Mouse (Mus musculus): Measurements from ENCODE around the gene Opn4. TPM values are rescaled to one million over a fixed set of nuclear protein-coding genes. Genes with fewer than 3 reads are reported as not detected.

Opn4 gene
- polyA plus RNA-seq, 1 experiment from 2014 or later: not detected

DNA sequence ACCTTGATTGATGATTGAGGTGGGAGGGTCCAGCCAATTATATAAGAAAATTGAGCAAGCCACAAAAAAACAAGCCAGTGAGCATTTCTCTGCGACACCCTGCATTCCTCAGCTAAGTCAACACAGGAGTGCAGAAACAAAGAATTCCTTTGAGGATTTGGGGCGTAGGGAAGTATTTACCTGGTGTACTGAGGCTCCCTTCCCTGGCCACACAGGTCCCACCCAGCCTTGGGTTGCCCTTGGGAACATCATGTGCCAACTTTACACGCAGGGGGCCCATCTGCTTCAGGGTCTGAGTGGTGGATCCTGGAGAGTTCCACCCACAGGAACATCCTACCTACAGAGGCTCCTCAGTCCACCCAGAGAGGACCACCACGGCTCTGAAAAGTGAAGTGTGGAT, 15.7 kb upstream of the Opn4 start:
- H3K27ac ChIP-seq (replicated peaks): no peak overlapping the region
- WGBS: 55% methylated on average over 4 of the region's 4 CpGs
- no peaks in the 10 kb centered on the region for H3K36me3 ChIP-seq
- peaks cover 21% of the 10 kb centered on the region for H3K27me3 ChIP-seq
- H3K9me3 ChIP-seq: no peaks in the 10 kb centered on the region
- H3K4me1 ChIP-seq: no peaks in the 10 kb centered on the region
- H3K4me2 ChIP-seq (replicated peaks): no peak overlapping the region
- H3K4me3 ChIP-seq: no peak overlapping the region
- H3K9ac ChIP-seq (replicated peaks): no peak overlapping the region
- no peak for ATAC-seq (replicated peaks)

DNA sequence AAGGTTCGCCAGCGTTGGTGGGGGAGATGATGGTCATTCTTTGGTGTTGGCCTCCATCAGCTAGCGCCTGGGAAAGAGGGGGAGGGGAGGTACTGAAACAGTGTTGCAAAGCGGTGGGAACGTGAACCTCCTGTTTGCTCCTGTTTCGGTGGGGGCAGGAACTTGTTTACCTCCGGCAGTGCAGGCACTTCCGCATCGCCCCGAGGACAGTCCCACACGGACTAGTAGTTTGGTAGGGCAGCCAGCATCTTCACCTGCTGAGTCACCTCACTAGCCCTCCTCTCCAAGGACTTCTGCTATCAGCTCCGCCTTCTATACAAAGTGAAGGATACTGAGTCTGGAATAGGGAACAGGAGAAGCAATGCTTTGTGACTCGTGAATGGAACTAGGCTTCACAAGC, 15.1 kb upstream of the Opn4 start:
- Histone ChIP-seq H3K36me3 (no peaks in the 10 kb centered on the region), H3K9ac (replicated peaks) (no peak overlapping the region), H3K4me1 (no peaks in the 10 kb centered on the region), H3K4me2 (replicated peaks) (peak overlapping the region; percentile 33), H3K4me3 (peak overlapping the region; percentile 9; the same call in 1 of the 2 replicates), H3K9me3 (no peaks in the 10 kb centered on the region), H3K27ac (replicated peaks) (no peak overlapping the region), H3K27me3 (peaks cover 21% of the 10 kb centered on the region)
- ATAC-seq (replicated peaks): no peak
- 3% methylated on average over 13 of the region's 13 CpGs for WGBS

GRCm38 (mm10) chr14:34614551-34614950, 14.6 kb upstream of the Opn4 start:
- no peak for ATAC-seq (replicated peaks)
- 10% methylated on average over 15 of the region's 15 CpGs for WGBS

DNA sequence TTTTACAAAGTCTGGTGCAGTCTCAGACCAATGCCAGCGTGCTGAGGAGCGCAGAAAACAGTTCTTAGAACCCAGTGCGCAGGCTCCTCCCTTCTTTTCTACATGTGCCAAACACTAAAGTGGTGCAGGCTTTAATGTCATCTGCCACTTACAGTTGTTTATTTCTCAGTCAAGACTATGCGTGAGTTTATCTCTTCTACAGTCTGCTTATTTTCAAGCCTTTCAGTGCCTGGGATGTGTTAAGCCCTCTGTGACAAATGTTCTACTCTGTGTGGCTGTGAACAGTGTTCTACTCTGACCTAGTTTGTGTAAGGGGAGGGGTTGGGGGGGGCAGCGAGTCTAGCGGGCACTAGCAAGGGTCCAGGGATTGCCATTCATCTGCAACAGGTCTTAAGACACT, 13.6 kb upstream of the Opn4 start:
- Histone ChIP-seq H3K4me2 (replicated peaks) (no peak overlapping the region), H3K27ac (replicated peaks) (no peak overlapping the region), H3K9me3 (no peaks in the 10 kb centered on the region), H3K9ac (replicated peaks) (no peak overlapping the region), H3K4me3 (no peak overlapping the region), H3K27me3 (peaks cover 21% of the 10 kb centered on the region), H3K4me1 (no peaks in the 10 kb centered on the region), H3K36me3 (no peaks in the 10 kb centered on the region)
- WGBS: 60% methylated on average over 6 of the region's 6 CpGs
- no peak for ATAC-seq (replicated peaks)

More at GRCm38 (mm10) chr14:34614551-34614950, 14.6 kb upstream of the Opn4 start:
- Histone ChIP-seq H3K27me3 (peaks cover 21% of the 10 kb centered on the region), H3K4me2 (replicated peaks) (peak overlapping the region; percentile 33), H3K4me3 (peak overlapping the region; percentile 9; the same call in 1 of the 2 replicates), H3K36me3 (no peaks in the 10 kb centered on the region), H3K4me1 (no peaks in the 10 kb centered on the region), H3K9me3 (no peaks in the 10 kb centered on the region), H3K27ac (replicated peaks) (no peak overlapping the region), H3K9ac (replicated peaks) (no peak overlapping the region)

- no peaks in the 10 kb centered on the region for H3K4me1 ChIP-seq
- WGBS: 41% methylated on average over 4 of the region's 4 CpGs
- no peaks in the 10 kb centered on the region for H3K9me3 ChIP-seq
- H3K36me3 ChIP-seq: no peaks in the 10 kb centered on the region
- H3K4me2 ChIP-seq (replicated peaks): no peak overlapping the region
- ATAC-seq (replicated peaks): no peak
- H3K27ac ChIP-seq (replicated peaks): no peak overlapping the region
- H3K4me3 ChIP-seq: no peak overlapping the region
- no peak overlapping the region for H3K9ac ChIP-seq (replicated peaks)
- peaks cover 16% of the 10 kb centered on the region for H3K27me3 ChIP-seq
Observed at GRCm38 (mm10) chr14:34612222-34612621, 12.3 kb upstream of the Opn4 start.

- H3K4me3 ChIP-seq: no peak overlapping the region
- H3K9me3 ChIP-seq: no peaks in the 10 kb centered on the region
- H3K27ac ChIP-seq (replicated peaks): no peak overlapping the region
- no peak for ATAC-seq (replicated peaks)
- no peaks in the 10 kb centered on the region for H3K4me1 ChIP-seq
- H3K27me3 ChIP-seq: peaks cover 16% of the 10 kb centered on the region
- no peak overlapping the region for H3K9ac ChIP-seq (replicated peaks)
- 85% methylated on average over 4 of the region's 4 CpGs for WGBS
- no peaks in the 10 kb centered on the region for H3K36me3 ChIP-seq
- no peak overlapping the region for H3K4me2 ChIP-seq (replicated peaks)
Observed at GRCm38 (mm10) chr14:34611591-34611990, 11.6 kb upstream of the Opn4 start.

DNA sequence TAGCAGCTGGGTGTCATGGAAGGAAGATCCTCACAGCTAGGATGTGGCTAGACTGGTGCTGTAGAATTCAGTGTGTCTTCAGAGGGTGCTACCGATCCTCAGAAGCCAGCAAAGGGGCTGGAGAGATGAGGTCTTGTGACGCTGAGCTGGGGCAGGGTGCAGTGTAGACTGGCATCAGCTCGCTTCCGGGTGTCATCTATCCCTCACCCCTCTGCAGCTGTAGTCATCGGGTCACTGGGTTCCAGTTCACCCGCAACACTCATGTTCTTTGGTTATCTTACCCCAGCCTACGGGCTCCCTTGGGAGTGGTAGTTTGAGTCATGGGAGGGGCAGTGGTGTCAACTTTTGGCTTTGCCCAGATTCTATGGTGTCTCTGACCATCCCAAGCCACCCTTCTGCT, 2.0 kb upstream of the Opn4 start:
- no peaks in the 10 kb centered on the region for H3K27me3 ChIP-seq
- H3K36me3 ChIP-seq: no peaks in the 10 kb centered on the region
- no peak for ATAC-seq (replicated peaks)
- H3K9me3 ChIP-seq: no peaks in the 10 kb centered on the region
- H3K4me3 ChIP-seq: no peak overlapping the region
- 96% methylated on average over 7 of the region's 7 CpGs for WGBS
- H3K9ac ChIP-seq (replicated peaks): no peak overlapping the region
- no peak overlapping the region for H3K27ac ChIP-seq (replicated peaks)
- H3K4me2 ChIP-seq (replicated peaks): no peak overlapping the region
- no peaks in the 10 kb centered on the region for H3K4me1 ChIP-seq

DNA sequence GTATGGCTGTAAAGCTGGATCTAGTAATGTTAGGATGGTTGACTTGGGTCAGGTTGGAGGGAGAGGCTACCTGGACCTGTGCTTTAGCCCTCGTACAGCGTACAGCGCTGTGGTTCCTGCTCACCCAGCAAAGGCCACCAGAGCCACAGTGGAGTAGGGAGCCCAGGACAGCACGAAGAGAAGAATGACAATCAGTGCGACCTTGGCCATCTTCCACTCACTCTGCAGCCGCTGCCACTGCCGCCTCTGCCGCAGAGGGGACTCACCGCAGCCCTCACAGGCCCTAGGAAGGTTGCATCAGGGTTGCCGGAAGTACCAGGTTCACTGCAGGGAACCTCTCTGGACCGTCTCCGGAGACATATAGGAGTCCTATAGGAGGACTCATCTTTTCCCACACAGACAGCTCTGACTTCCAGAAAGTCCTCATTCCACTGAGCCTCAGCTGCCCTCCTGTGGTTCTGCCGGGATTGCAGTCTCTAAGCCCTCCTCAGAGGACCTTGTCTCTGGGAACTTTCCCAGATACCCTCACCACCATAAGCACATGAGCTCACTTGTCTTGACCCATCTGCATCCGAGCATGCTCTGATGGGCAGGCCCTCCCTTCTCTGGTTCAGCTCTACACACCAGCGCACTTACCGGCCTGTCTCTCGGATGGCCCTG, 4.2 kb downstream of the Opn4 start:
- no peak overlapping the region for H3K27ac ChIP-seq (replicated peaks)
- H3K4me1 ChIP-seq: no peaks in the 10 kb centered on the region
- H3K4me2 ChIP-seq (replicated peaks): no peak overlapping the region
- 89% methylated on average over 17 of the region's 17 CpGs for WGBS
- no peaks in the 10 kb centered on the region for H3K36me3 ChIP-seq
- H3K27me3 ChIP-seq: no peaks in the 10 kb centered on the region
- no peak overlapping the region for H3K4me3 ChIP-seq
- no peaks in the 10 kb centered on the region for H3K9me3 ChIP-seq
- no peak for ATAC-seq (replicated peaks)
- H3K9ac ChIP-seq (replicated peaks): no peak overlapping the region

- Histone ChIP-seq H3K4me2 (replicated peaks) (no peak overlapping the region), H3K9ac (replicated peaks) (no peak overlapping the region), H3K9me3 (no peaks in the 10 kb centered on the region), H3K36me3 (no peaks in the 10 kb centered on the region), H3K4me1 (no peaks in the 10 kb centered on the region), H3K4me3 (no peak overlapping the region), H3K27me3 (no peaks in the 10 kb centered on the region), H3K27ac (replicated peaks) (no peak overlapping the region)
- 73% methylated on average over 15 of the region's 15 CpGs for WGBS
- ATAC-seq (replicated peaks): no peak
Observed at GRCm38 (mm10) chr14:34591741-34592535, 8.0 kb downstream of the Opn4 start.

DNA sequence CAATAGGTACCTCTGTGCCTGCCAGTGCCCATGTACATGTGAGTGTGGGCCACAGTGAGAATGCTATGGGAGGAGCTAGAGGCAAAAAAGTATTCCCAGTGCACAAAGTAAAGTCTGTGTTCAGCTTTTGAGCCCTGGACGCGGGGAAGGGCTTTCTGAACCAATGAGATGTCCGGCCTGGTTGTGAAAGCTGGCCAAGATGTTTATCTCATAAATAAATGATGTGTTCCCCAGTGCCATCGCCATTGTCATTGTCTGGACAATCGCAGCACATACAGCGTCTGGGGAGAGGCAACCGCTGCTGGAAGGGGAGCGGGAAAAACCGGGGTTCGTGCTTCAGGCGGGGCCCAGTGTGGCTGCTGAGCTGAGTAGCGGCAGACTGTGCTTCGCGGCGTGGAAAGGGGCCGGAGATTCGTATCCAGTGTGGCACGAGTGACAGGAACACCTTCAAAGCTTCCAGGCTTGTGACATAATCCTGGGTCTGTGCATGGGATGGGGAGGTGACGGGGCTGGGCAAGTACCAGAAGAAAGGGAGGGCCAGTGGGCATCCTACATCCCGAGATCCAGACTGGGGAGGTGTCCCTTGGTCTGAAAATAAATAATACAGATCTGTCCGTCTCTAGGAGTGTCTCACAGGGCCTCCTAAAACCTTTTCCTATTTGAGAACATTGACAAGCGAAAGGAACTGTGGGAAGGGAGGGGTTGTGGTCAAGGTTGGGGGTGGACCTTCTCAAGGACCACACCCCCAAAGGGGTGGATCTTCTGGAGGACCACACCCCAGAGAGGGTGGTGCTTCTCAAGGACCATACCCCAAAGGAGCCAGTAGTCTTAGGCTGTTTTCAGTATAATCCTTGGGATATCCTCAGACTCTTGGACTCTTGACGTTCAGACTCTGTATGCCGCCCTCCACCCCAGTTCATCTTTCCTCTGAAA, 8.9 kb downstream of the Opn4 start:
- no peak overlapping the region for H3K4me3 ChIP-seq
- H3K9ac ChIP-seq (replicated peaks): no peak overlapping the region
- H3K4me1 ChIP-seq: no peaks in the 10 kb centered on the region
- H3K27me3 ChIP-seq: no peaks in the 10 kb centered on the region
- H3K4me2 ChIP-seq (replicated peaks): no peak overlapping the region
- no peaks in the 10 kb centered on the region for H3K36me3 ChIP-seq
- no peak for ATAC-seq (replicated peaks)
- H3K9me3 ChIP-seq: no peaks in the 10 kb centered on the region
- 59% methylated on average over 24 of the region's 24 CpGs for WGBS
- H3K27ac ChIP-seq (replicated peaks): no peak overlapping the region

GRCm38 (mm10) chr14:34590017-34590570, 9.8 kb downstream of the Opn4 start:
- H3K4me1 ChIP-seq: no peaks in the 10 kb centered on the region
- WGBS: 89% methylated on average over 5 of the region's 5 CpGs
- no peak overlapping the region for H3K4me2 ChIP-seq (replicated peaks)
- H3K36me3 ChIP-seq: no peaks in the 10 kb centered on the region
- no peak overlapping the region for H3K9ac ChIP-seq (replicated peaks)
- no peak overlapping the region for H3K27ac ChIP-seq (replicated peaks)
- H3K27me3 ChIP-seq: no peaks in the 10 kb centered on the region
- H3K4me3 ChIP-seq: no peak overlapping the region
- H3K9me3 ChIP-seq: no peaks in the 10 kb centered on the region
- ATAC-seq (replicated peaks): no peak
